Mouse (Mus musculus) brain, embryonic 14.5 days (tissue): ENCODE results near the gene Tnfaip1.

Source experiments
- CTCF ChIP-seq: fragments of 200-500 bp; IDR thresholded peaks from 2 replicates; pipeline ENCODE4 v1.5.1; 2012; ENCODE audit warnings: inconsistent platforms, mild to moderate bottlenecking, moderate library complexity, borderline replicate concordance; ENCODE audit not compliant: insufficient read depth, insufficient read length; ENCODE audit errors: extremely low read depth
- POLR2A ChIP-seq: fragments of 200-500 bp; IDR thresholded peaks from 2 replicates; pipeline ENCODE4 v1.6.1; 2012; ENCODE audit warnings: mild to moderate bottlenecking, inconsistent platforms, borderline replicate concordance; ENCODE audit not compliant: poor library complexity, insufficient read depth, insufficient read length, severe bottlenecking; ENCODE audit errors: extremely low read depth

GRCm38 (mm10) chr11:78531046-78531445, 5.1 kb downstream of the Tnfaip1 start:
- no peak for TF ChIP-seq CTCF
- TF ChIP-seq POLR2A: no peak
